Mouse (Mus musculus): ENCODE measurements around the gene Wap.

The Wap gene

GRCm38 (mm10) chr11:6638537-6638936 is at the start of gene Wap:
Gene Wap (minus strand): TSS chr11:6638637.
- in situ Hi-C loops (cut with MboI, MseI), result no loop called here

GRCm38 (mm10) chr11:6684741-6685140 is 46.3 kb upstream of the Wap start:
- in situ Hi-C loops (cut with MboI, MseI), result no loop called here

- in situ Hi-C loops (cut with MboI, MseI), result no loop called here
Observed at GRCm38 (mm10) chr11:6680397-6680818, 42.0 kb upstream of the Wap start.

GRCm38 (mm10) chr11:6679694-6680396 is 41.4 kb upstream of the Wap start:
- in situ Hi-C loops (cut with MboI, MseI), result loop anchor here (10.0 kb wide), 1 partner anchor 305 kb away; no protein-coding TSS in a partner anchor

GRCm38 (mm10) chr11:6677530-6677929 is 39.1 kb upstream of the Wap start:
- in situ Hi-C loops (cut with MboI, MseI), result loop anchor here (10.0 kb wide), 1 partner anchor 307 kb away; no protein-coding TSS in a partner anchor

GRCm38 (mm10) chr11:6676641-6677040 is 38.2 kb upstream of the Wap start:
- in situ Hi-C loops (cut with MboI, MseI), result loop anchor here (10.0 kb wide), 1 partner anchor 308 kb away; no protein-coding TSS in a partner anchor

- in situ Hi-C loops (cut with MboI, MseI), result loop anchor here (10.0 kb wide), 1 partner anchor 309 kb away; no protein-coding TSS in a partner anchor
Observed at GRCm38 (mm10) chr11:6675402-6675801, 37.0 kb upstream of the Wap start.

- in situ Hi-C loops (cut with MboI, MseI), result loop anchor here (5.0 to 10.0 kb wide), 2 partner anchors 38 to 310 kb away; no protein-coding TSS in a partner anchor
Observed at GRCm38 (mm10) chr11:6674701-6675100, 36.3 kb upstream of the Wap start.

GRCm38 (mm10) chr11:6670826-6671225 is 32.4 kb upstream of the Wap start:
- in situ Hi-C loops (cut with MboI, MseI), result loop anchor here (5.0 to 10.0 kb wide), 2 partner anchors 41 to 314 kb away; no protein-coding TSS in a partner anchor

- in situ Hi-C loops (cut with MboI, MseI), result loop anchor here (5.0 to 10.0 kb wide), 2 partner anchors 42 to 315 kb away; no protein-coding TSS in a partner anchor
Observed at GRCm38 (mm10) chr11:6670044-6670443, 31.6 kb upstream of the Wap start.

- in situ Hi-C loops (cut with MboI, MseI), result loop anchor here (10.0 kb wide), 1 partner anchor 486 kb away; no protein-coding TSS in a partner anchor
Observed at GRCm38 (mm10) chr11:6669041-6669440, 30.6 kb upstream of the Wap start.

- in situ Hi-C loops (cut with MboI, MseI), result loop anchor here (10.0 kb wide), 1 partner anchor 488 kb away; no protein-coding TSS in a partner anchor
Observed at GRCm38 (mm10) chr11:6666634-6667033, 28.2 kb upstream of the Wap start.

GRCm38 (mm10) chr11:6661206-6661605 is 22.8 kb upstream of the Wap start:
- in situ Hi-C loops (cut with MboI, MseI), result loop anchor here (10.0 kb wide), 1 partner anchor 494 kb away; no protein-coding TSS in a partner anchor

GRCm38 (mm10) chr11:6658271-6658670 is 19.8 kb upstream of the Wap start, which contains the start of gene Ramp3:
Gene Ramp3 (plus strand): TSS chr11:6658521.
- in situ Hi-C loops (cut with MboI, MseI), result no loop called here

GRCm38 (mm10) chr11:6654903-6655302 is 16.5 kb upstream of the Wap start:
- in situ Hi-C loops (cut with MboI, MseI), result loop anchor here (5.0 kb wide), 1 partner anchor 112 kb away; no protein-coding TSS in a partner anchor

- in situ Hi-C loops (cut with MboI, MseI), result loop anchor here (5.0 kb wide), 1 partner anchor 114 kb away; no protein-coding TSS in a partner anchor
Observed at GRCm38 (mm10) chr11:6652978-6653377, 14.5 kb upstream of the Wap start.

- in situ Hi-C loops (cut with MboI, MseI), result loop anchor here (5.0 kb wide), 1 partner anchor 117 kb away; no protein-coding TSS in a partner anchor
Observed at GRCm38 (mm10) chr11:6650519-6650918, 12.1 kb upstream of the Wap start.

- in situ Hi-C loops (cut with MboI, MseI), result no loop called here
Observed at GRCm38 (mm10) chr11:6647831-6648724, 9.6 kb upstream of the Wap start.

GRCm38 (mm10) chr11:6644566-6644965 is 6.1 kb upstream of the Wap start:
- in situ Hi-C loops (cut with MboI, MseI), result no loop called here

GRCm38 (mm10) chr11:6639072-6639471 is 635 bp upstream of the Wap start:
- in situ Hi-C loops (cut with MboI, MseI), result no loop called here

- in situ Hi-C loops (cut with MboI, MseI), result no loop called here
Observed at GRCm38 (mm10) chr11:6636150-6636549, 2.3 kb downstream of the Wap start.

Data from T-helper 2 cell (primary cell).